Mouse (Mus musculus): ENCODE measurements around the gene Fastk.
"Not testable (repeated sequence)": the region's sequence is repeated elsewhere in the genome, so short reads cannot be mapped to it uniquely, and the experiment has no call there.

Fastk gene

GRCm38 (mm10) chr5:24420381-24420780, 24.7 kb downstream of the Fastk start:
- no peak for DNase-seq

DNA sequence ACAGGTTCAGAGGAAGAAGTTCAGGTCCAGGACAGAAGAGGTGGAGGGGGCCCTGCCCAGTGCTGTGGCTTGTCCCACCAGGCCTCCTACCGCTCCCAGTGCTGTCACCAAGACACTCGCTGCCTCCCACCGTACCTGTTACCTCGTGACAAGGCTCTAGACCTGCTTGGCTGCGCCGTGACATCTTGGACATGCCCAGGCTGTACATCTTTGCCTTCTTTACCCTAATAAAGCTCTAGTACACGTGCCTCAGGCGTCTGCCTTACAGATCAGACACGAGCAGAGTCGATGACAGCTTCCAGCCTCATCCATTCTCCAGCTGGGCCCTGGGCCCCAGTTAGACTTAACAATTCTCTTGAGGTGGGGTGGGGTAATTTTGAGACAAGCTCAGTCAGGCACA, 27.5 kb downstream of the Fastk start:
- DNase-seq: no peak

DNA sequence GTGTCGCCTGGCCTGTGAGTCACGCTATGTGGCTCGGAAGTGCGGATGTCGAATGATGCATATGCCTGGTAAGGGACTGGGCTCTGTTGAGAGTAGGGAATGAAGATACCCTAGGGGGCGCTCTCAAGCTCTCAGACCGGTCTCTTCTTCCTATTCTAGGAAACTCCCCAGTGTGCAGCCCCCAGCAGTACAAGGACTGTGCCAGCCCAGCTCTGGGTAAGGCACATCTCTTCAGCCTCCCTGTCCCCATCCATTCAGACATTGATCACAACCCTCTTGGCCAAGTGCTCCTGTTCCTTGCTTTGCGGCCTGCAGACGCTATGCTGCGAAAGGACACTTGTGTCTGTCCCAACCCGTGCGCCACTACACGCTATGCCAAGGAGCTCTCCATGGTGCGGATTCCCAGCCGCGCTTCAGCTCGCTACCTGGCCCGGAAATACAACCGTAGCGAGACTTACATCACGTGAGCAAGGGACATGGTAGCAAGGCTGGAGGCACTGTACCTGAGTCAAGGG, 28.8 kb downstream of the Fastk start:
- DNase-seq: peak; percentile 48

GRCm38 (mm10) chr5:24413938-24414337, 31.1 kb downstream of the Fastk start:
- DNase-seq: no peak

DNA sequence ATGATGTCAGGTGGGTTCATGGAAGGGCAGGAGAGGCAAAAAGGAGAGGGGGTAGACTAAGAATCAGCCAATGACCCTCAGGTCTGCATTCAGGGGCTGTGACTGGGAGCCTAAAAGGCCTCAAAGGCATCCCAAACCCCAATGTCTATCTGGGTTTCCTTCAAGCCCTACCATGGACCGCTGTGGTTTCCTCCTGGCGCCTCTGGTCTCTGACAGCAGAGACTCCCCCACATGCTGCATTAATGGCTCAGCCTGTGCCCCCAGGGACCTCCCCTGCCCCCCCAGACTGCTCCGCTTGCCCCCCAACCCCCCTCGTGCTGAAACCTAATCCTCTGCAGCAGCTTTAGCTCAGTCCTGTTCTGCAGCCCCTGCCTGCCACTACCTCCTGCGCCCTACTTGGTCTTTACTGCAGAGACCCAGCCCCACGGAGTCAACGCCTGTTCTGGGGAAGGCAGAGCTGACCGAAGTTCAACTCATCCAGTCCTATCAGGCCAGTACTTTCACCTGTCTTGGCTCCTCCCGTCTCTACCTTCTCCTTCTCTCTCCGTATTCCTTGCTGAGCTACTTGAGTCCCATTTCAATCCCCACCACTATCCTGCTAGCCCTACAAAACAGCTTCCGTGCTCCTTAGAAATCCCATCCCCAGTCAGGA, 31.9 kb downstream of the Fastk start, which contains the start of gene Asic3:
TSS of gene Asic3 (plus strand) at position 351 of the 652 bp plus-strand sequence.
- no peak for DNase-seq

GRCm38 (mm10) chr5:24412063-24412462, 33.0 kb downstream of the Fastk start:
- DNase-seq: no peak

DNA sequence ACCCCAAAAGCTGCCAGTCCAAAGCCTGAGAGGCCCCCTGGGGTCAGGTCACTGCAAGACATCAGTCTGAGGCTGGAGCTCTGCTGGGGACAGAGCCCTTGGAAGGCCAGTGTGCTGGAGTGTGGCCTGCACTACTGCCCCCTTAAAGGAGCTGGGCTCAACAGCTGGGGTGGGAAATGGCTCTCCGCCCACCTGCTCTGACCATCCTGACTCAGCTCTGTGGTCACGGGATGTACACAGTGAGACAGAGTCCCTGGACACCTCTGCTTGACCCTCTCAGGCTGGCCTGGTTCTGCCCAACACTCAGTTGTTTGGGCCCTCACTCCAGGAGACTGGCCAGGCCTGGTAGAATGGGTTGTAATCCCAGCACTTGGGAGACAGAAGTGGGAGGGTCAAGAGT, 35.6 kb downstream of the Fastk start:
- DNase-seq: no peak

DNA sequence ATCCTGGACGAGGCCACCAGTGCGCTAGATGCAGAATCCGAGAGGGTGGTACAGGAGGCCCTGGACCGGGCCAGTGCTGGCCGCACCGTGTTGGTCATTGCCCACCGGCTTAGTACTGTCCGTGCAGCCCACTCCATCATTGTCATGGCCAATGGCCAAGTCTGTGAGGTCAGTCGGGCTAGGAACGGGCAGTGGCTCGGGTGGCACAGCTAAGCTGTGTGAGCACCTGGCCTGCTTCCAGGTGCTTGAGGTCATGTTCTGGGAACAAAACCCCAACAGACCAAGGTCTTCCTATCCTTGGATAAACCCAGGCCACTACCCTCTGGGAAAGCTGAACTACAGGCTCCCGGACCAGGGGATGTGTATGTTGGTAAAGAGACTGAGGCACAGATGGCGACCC, 36.4 kb downstream of the Fastk start:
- DNase-seq: peak; percentile 40

GRCm38 (mm10) chr5:24405389-24405876, 39.7 kb downstream of the Fastk start:
- no peak for DNase-seq

DNA sequence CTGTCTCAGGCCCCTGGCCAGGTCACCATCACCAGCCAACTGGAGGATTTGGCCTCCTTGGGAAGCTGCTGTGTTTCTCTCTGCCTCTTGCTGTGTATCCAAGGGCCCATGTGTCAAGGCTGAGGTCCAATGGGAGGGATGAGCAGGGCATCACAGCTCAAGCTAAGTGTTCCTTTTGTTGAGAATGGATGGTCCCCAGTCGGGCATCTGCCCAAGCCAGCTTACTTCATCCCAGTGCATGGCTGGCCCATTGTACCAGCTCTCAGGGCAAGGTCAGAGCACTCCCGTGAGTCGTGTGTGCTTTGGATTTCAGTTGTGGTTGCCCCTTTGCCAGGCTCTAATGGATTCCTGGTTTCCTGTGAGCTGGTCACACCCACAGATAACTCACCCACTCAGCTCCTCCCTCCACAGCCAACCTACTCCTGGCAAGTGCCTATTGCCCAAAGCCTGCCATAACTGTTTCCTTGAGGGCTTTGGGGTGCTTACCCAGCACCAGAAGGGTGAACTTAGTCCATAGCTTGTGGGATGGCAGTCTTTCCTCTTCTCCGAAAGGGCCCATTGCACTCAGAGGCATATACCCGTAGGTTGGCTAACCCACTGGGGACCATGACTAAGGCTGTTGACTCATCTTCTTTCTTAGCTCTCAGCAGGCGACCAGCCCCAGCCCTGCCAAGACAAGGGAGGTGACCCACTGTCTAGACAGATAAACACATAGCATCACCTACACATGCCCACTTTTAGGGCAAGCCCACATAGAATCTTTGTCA, 40.3 kb downstream of the Fastk start:
- DNase-seq: no peak

GRCm38 (mm10) chr5:24401969-24402368, 43.1 kb downstream of the Fastk start:
- no peak for DNase-seq

DNA sequence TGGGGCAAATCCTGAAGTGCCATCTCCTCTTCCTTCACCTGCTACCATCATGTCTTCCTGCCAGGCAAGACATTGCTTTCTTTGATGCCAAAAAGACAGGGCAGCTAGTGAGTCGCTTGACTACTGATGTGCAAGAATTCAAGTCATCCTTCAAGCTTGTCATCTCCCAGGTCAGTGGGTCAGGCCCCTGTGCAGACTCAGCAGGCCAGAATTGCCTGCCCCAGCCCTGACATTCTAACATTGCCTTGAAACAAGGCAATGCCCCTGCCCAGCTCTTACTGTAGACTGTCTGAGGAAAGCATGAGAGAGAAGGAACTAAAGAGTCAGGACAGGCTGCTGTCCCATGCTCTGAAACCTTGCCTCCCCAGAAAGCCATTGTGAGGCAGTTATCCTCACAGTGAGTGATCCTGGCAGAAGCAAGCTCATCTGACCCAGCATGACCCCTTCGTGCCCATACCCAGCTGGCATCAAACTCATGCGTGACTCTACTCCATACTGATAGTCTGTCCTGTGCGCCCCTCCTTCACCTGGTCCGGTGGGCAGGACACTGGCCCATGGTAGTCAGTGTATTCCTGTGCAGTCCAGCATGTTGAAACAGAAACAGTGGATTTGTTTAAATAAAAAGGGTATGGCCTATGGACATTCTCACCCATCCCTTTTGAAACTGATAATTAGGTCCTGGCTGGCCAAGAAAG, 44.0 kb downstream of the Fastk start:
- no peak for DNase-seq

DNA sequence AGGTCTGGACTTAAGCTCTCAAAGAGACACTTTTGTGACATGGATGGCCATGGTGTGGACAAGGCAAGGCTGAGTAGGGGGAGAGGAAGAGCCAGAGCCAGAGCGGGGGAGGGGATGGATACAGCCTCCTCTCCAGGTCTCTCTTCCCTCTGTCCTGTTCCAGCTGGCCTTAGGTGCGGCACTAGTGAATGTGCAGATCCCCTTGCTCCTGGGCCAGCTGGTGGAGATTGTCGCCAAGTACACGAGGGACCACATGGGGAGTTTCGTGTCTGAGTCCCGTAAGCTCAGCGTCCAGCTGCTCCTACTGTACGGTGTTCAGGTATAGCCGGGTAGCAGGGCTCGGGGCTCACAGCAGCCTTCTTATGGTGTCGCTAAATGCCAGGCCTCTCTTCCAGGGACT, 44.7 kb downstream of the Fastk start:
- no peak for DNase-seq

- no peak for DNase-seq
Measured at GRCm38 (mm10) chr5:24399686-24400085, 45.4 kb downstream of the Fastk start.

DNA sequence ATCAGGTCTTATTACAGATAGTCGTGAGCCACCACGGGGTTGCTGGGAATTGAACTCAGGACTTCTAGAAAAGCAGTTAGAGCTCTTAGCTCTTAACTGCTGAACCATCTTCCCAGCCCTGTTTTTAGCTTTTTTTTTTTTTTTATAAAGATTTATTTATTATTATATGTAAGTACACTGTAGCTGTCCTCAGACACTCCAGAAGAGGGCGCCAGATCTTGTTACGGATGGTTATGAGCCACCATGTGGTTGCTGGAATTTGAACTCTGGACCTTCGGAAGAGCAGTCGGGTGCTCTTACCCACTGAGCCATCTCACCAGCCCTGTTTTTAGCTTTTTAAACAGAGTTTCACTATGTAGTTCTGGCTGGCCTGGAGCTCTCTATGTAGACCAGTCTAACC, 48.8 kb downstream of the Fastk start:
- not testable (repeated sequence) for DNase-seq

DNA sequence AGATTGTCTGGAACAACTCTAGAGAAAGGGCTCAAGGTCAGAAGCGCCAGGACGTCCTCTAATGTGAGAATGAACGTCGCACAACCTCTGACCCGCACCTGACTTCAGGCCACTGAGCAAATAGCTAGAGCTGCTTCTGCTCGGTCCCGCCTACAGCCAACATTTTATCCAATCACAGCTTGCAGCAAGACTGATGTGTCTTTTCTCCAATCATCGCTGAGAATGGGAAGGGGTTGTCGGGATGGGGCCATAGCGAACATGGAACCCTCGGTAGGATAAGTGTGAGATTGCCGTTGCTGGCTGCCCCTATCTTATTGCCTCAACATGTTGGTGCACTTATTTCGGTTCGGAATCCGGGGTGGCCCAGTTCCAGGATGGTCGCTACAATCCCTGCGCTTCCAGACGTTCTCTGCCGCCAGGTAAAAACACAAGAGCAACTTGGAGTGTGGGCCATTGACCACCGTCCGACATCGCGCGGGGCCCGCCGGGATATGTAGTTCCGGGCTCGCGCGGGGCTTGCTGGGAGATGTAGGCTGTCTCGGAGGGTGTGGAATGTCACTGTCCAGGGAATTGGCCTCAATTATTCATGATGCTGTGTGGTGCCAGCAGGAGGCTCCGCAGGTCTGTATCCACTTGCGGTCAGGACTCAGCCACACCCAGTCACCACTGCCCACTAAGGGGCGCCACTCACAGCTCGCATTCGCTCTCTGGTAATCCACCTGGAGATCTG, 50.8 kb downstream of the Fastk start:
- DNase-seq: peak; percentile 98

GRCm38 (mm10) chr5:24393392-24393997, 51.6 kb downstream of the Fastk start, which contains the start of gene Abcb8:
Abcb8 (plus strand) TSS chr5:24393663.
- peak; percentile 72 for DNase-seq

- peak; percentile 27 for DNase-seq
Measured at GRCm38 (mm10) chr5:24392724-24393123, 52.4 kb downstream of the Fastk start.

GRCm38 (mm10) chr5:24391864-24392263, 53.2 kb downstream of the Fastk start, which contains the start of gene Atg9b:
Atg9b (minus strand) TSS chr5:24392143.
- DNase-seq: no peak

DNA sequence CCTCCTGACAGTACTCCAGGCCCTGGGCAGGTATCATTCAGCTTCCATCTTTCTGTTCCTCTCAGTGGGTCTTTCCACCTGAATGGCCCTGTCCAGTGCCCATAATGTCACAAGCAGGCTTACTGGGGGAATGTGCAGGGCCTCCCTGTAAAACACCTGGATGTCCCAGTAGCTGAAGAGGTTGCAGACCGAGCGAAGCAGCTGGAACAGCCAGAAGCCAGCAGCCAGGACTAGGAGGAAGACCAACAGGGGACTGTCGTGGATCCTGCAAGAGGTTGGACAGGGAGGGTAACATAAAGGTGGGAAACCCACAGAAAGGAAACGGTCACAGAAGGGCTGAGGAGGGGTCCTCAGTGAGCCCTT, 55.4 kb downstream of the Fastk start:
- DNase-seq: no peak

DNA sequence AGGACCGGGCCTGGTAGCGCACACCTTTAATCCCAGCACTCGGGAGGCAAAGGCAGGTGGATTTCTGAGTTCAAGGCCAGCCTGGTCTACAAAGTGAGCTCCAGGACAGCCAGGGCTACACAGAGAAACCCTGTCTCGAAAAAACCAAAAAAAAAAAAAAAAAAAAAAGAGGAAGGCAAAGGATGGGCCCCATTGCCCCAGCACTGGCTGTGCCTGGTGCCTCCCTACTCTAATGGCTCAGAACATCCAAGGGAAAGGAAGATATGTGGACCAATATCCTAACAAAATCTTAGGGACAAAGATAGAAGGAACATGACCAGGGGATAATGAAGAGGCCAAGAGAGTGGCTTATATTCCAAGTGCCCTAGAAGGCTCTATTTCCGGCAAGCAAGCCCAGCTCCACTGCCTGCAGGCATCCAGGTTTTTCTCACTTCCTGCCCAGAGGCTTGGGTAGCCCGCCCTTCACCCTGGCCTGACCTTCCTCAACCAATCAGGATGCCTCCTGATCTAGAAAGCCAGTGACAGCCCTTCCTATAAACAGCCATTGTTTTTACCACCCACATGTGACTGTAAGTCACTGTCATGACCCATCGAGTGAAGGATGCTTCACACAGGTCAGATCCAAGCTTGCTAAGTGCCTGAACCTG, 56.0 kb downstream of the Fastk start:
- peak; percentile 32 for DNase-seq
